Mouse (Mus musculus) spleen, adult 10 weeks (tissue): ENCODE data around the gene Foxn2. TPM values are rescaled to one million over a fixed set of nuclear protein-coding genes. Genes with fewer than 3 reads are reported as not detected.

ENCODE experiments used
- polyA plus RNA-seq: library from polyadenylated mRNA; stranded (reverse); fragments of 350-450 nt; fragmentation: Illumina TruSeq; extraction: RNeasy Lipid Tissue Mini Kit (QIAGEN cat#74804); gene quantifications from one replicate; pipeline ENCODE4 v1.2.3, GENCODE M21; 2015; ENCODE audit warnings: low replicate concordance; ENCODE audit not compliant: insufficient read depth

Foxn2 gene
- 34.0 TPM for polyA plus RNA-seq

GRCm38 (mm10) chr17:88440285-88441000 is at the start of gene Foxn2:
TSS of gene Foxn2 (plus strand) at chr17:88440711.

DNA sequence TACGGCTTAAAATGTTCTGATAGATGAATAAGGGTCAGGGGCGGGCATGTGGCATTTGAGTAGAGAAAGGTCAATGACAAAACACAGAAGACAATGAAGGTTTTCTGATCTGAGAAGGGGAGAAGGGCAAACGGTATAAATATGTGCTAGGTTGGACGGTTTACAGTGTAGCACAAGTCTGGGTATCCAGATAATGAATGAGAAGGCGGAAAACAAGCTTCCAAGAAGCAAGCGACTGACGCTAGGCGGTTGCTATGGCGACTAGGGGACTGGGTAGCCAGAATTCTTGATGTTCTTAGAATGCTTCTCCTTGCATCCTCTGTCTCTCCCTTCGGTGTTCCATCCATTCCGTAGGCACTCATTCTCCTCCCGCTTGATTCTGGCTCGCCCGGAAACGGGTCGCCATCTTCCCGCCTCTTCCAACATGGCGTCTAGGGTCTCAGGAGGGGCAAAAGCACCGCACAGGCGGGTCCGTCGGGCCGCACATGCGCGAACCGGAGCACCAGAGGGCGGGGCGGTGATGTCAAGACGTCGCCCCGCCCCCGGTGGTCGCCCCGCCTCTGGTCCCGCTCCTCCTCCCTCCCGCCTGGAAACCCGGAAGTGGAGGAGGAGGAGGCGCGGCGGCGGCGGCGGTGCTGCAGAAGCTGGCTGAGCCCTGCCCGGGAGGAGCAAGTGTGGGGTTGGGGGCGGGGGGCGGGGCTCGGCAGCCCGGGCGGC is 89.2 kb downstream of the Foxn2 start, which contains the start of gene Ppp1r21:
Gene Ppp1r21, plus strand, starts transcription at position 600 of the 717 bp plus-strand sequence.

Other genes starting within 250 kb of the Foxn2 start
- gene Ppp1r21, start 89.4 kb downstream of the Foxn2 start, polyA plus RNA-seq, result 54.0 TPM
- 14.8 TPM for gene Ston1, start 157.0 kb downstream of the Foxn2 start, polyA plus RNA-seq
- not detected for gene Gtf2a1l, start 227.9 kb downstream of the Foxn2 start, polyA plus RNA-seq